Comparison of ENCODE assay signal across 15 mouse cellular contexts in the genomic region with DNA sequence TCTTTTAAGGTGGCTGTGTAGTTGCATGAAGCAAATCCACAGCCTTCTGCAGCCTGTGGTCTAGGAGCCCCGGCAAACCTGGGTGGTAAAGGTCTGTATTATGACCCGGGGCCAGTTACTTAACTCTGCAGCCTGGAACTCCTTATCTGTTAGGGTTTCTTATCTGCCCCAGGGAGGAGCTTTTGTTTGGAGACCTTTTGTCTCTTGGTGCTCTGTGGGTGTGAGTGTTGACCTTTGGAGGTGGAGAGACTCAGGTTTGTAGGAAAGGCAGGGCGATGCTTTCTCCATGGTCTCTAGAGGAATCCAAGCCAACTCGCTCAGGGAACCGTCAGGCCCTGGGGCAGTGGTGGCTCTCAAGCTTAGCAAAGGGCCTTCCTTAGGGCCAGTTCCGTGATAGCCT.
DNase-seq lines count a peak whose midpoint lies in the region; ATAC-seq and TF ChIP-seq lines count a peak whose summit lies in the region.
"Had no signal": no experiment of that assay in that cellular context is flagged by ENCODE, and none has a peak within 500 bp of the region (broad histone marks: within the 10 kb centered on the region; RNA-seq: fewer than 3 reads in every experiment).

No protein-coding gene starts in this region.

- peaks cover 26% of the 10 kb centered on the region for H3K4me1 ChIP-seq in heart, embryonic 13.5 days
- H3K4me1 ChIP-seq in midbrain, embryonic 15.5 days: peaks cover 23% of the 10 kb centered on the region
- H3K4me1 ChIP-seq in midbrain, embryonic 16.5 days (ENCODE audit: control insufficient read depth, insufficient read depth, low read length): peaks cover 16% of the 10 kb centered on the region
- H3K4me1 ChIP-seq in intestine, embryonic 15.5 days (replicated peaks): peaks cover 14% of the 10 kb centered on the region; the same call in 1 of the 2 replicates
- H3K4me1 ChIP-seq in stomach, postnatal 0 days (replicated peaks; ENCODE audit: control insufficient read depth, insufficient read depth): no peaks in the 10 kb centered on the region

- 29% methylated on average over 6 of the region's 6 CpGs for WGBS in heart, embryonic 13.5 days
- WGBS in midbrain, embryonic 15.5 days: 43% methylated on average over 6 of the region's 6 CpGs
- WGBS in midbrain, embryonic 16.5 days: 46% methylated on average over 6 of the region's 6 CpGs
- WGBS in intestine, embryonic 15.5 days: 43% methylated on average over 6 of the region's 6 CpGs
- WGBS in stomach, postnatal 0 days: 51% methylated on average over 6 of the region's 6 CpGs

- no peaks in the 10 kb centered on the region for H3K27me3 ChIP-seq in heart, embryonic 13.5 days (replicated peaks)
- no peaks in the 10 kb centered on the region for H3K27me3 ChIP-seq in midbrain, embryonic 15.5 days (replicated peaks)
- H3K27me3 ChIP-seq in midbrain, embryonic 16.5 days (ENCODE audit: control insufficient read depth, insufficient read depth, low read depth, low read length): no peaks in the 10 kb centered on the region
- H3K27me3 ChIP-seq in intestine, embryonic 15.5 days (replicated peaks): no peaks in the 10 kb centered on the region
- H3K27me3 ChIP-seq in stomach, postnatal 0 days (ENCODE audit: control insufficient read depth, insufficient read depth, low read length): no peaks in the 10 kb centered on the region
- H3K27me3 ChIP-seq: limb, embryonic 12.5 days; lung, embryonic 15.5 days had no signal

- no peak overlapping the region for H3K4me2 ChIP-seq in heart, embryonic 13.5 days
- H3K4me2 ChIP-seq in midbrain, embryonic 15.5 days: peak overlapping the region; percentile 79; the same call in 1 of the 2 replicates
- H3K4me2 ChIP-seq in midbrain, embryonic 16.5 days (ENCODE audit: low read length): no peak overlapping the region
- H3K4me2 ChIP-seq in intestine, embryonic 15.5 days (replicated peaks): peak overlapping the region; percentile 87
- no peak overlapping the region for H3K4me2 ChIP-seq in stomach, postnatal 0 days (replicated peaks; ENCODE audit: low read depth)

- no peak overlapping the region for H3K4me3 ChIP-seq in heart, embryonic 13.5 days
- H3K4me3 ChIP-seq in midbrain, embryonic 15.5 days: no peak overlapping the region
- H3K4me3 ChIP-seq in midbrain, embryonic 16.5 days (ENCODE audit: low read depth, low read length): no peak overlapping the region
- no peak overlapping the region for H3K4me3 ChIP-seq in intestine, embryonic 15.5 days (replicated peaks)
- H3K4me3 ChIP-seq in stomach, postnatal 0 days (ENCODE audit: low read depth, low read length): no peak overlapping the region
- H3K4me3 ChIP-seq: megakaryocyte, embryonic 14.5 days had no signal

- no peak for ATAC-seq in heart, embryonic 13.5 days (ENCODE audit: extremely low read depth, insufficient number of reproducible peaks, low FRiP score, low TSS enrichment)
- ATAC-seq in midbrain, embryonic 15.5 days (replicated peaks): no peak
- ATAC-seq in midbrain, embryonic 16.5 days: no peak
- 0 out of 2 replicates have a peak, but pooled peaks have one; percentile 3 for ATAC-seq in intestine, embryonic 15.5 days
- no peak; the same call in 1 of the 2 replicates for ATAC-seq in stomach, postnatal 0 days (ENCODE audit: low FRiP score, low TSS enrichment)

- no peak overlapping the region for H3K9ac ChIP-seq in heart, embryonic 13.5 days
- H3K9ac ChIP-seq in midbrain, embryonic 15.5 days: no peak overlapping the region
- no peak overlapping the region for H3K9ac ChIP-seq in midbrain, embryonic 16.5 days (ENCODE audit: low read depth, low read length)
- no peak overlapping the region for H3K9ac ChIP-seq in intestine, embryonic 15.5 days
- no peak overlapping the region for H3K9ac ChIP-seq in stomach, postnatal 0 days (ENCODE audit: low read length)
- H3K9ac ChIP-seq: limb, embryonic 12.5 days; lung, embryonic 15.5 days had no signal

- no peaks in the 10 kb centered on the region for H3K36me3 ChIP-seq in heart, embryonic 13.5 days
- no peaks in the 10 kb centered on the region for H3K36me3 ChIP-seq in midbrain, embryonic 15.5 days (replicated peaks)
- no peaks in the 10 kb centered on the region for H3K36me3 ChIP-seq in midbrain, embryonic 16.5 days (ENCODE audit: control insufficient read depth, insufficient read depth, low read length)
- H3K36me3 ChIP-seq in intestine, embryonic 15.5 days: no peaks in the 10 kb centered on the region
- H3K36me3 ChIP-seq in stomach, postnatal 0 days (ENCODE audit: control insufficient read depth, insufficient read depth, low read length): no peaks in the 10 kb centered on the region
- H3K36me3 ChIP-seq: limb, embryonic 12.5 days; lung, embryonic 15.5 days had no signal

- intact Hi-C loops in heart, postnatal 25 days (cut with DNase I): no loop called here
- intact Hi-C loops in gastrocnemius, postnatal 14 days (cut with DNase I; ENCODE audit: low total_unique reads): no loop called here

- peak overlapping the region; percentile 5; the same call in 1 of the 2 replicates for H3K27ac ChIP-seq in heart, embryonic 13.5 days (replicated peaks)
- H3K27ac ChIP-seq in midbrain, embryonic 15.5 days: no peak overlapping the region
- H3K27ac ChIP-seq in midbrain, embryonic 16.5 days (ENCODE audit: low read length): no peak overlapping the region
- H3K27ac ChIP-seq in intestine, embryonic 15.5 days: peak overlapping the region; percentile 75
- peak overlapping the region; percentile 9; the same call in 1 of the 2 replicates for H3K27ac ChIP-seq in stomach, postnatal 0 days (replicated peaks)
- H3K27ac ChIP-seq: lung, embryonic 15.5 days had no signal

- no peak for TF ChIP-seq EP300 in stomach, postnatal 0 days (optimal IDR thresholded peaks at IDR 0.05)

- TF ChIP-seq CTCF in stomach, postnatal 0 days (IDR thresholded peaks at IDR 0.05; ENCODE audit: low read depth): no peak

- H3K9me3 ChIP-seq in heart, embryonic 13.5 days: no peaks in the 10 kb centered on the region
- no peaks in the 10 kb centered on the region for H3K9me3 ChIP-seq in midbrain, embryonic 15.5 days
- no peaks in the 10 kb centered on the region for H3K9me3 ChIP-seq in midbrain, embryonic 16.5 days (replicated peaks; ENCODE audit: control insufficient read depth, low read length, poor library complexity, severe bottlenecking)
- no peaks in the 10 kb centered on the region for H3K9me3 ChIP-seq in intestine, embryonic 15.5 days
- H3K9me3 ChIP-seq in stomach, postnatal 0 days (ENCODE audit: control insufficient read depth, low read length): no peaks in the 10 kb centered on the region
- H3K9me3 ChIP-seq: limb, embryonic 12.5 days; lung, embryonic 15.5 days; megakaryocyte, embryonic 14.5 days had no signal

- DNase-seq in heart, postnatal 25 days (ENCODE audit: low spot score): no peak
- DNase-seq in stomach, postnatal 0 days (ENCODE audit: low spot score): peak; percentile 57
- DNase-seq in gastrocnemius, postnatal 14 days: no peak
- DNase-seq in adrenal gland, postnatal 10 days: no peak
- DNase-seq: adrenal gland, postnatal 25 days; heart, postnatal 36 days; kidney, adult 2 months; layer of hippocampus, postnatal 36 days had no signal

Comparison
In these comparisons a context has a peak if more than half of its experiments do, and no peak if none do; other contexts are left out.
1. H3K4me2 ChIP-seq: peak in midbrain, embryonic 15.5 days (single experiment) and intestine, embryonic 15.5 days (single experiment); none in heart, embryonic 13.5 days (single experiment), midbrain, embryonic 16.5 days (single experiment) and stomach, postnatal 0 days (single experiment).
2. H3K27ac ChIP-seq: peak in heart, embryonic 13.5 days (single experiment), intestine, embryonic 15.5 days (single experiment) and stomach, postnatal 0 days (single experiment); none in midbrain, embryonic 15.5 days (single experiment) and midbrain, embryonic 16.5 days (single experiment).